Mouse (Mus musculus) megakaryocyte, embryonic 14.5 days (primary cell): ENCODE results near the gene C1galt1.

Experiments used
- FLI1 ChIP-seq: IDR thresholded peaks from 2 replicates; pipeline ENCODE4 v1.6.1; 2012; ENCODE audit warnings: low read length, inconsistent platforms, mixed read lengths
- GATA1 ChIP-seq: IDR thresholded peaks from 3 replicates; pipeline ENCODE4 v1.6.1; 2012; ENCODE audit warnings: mixed read lengths, low read length, inconsistent platforms, borderline replicate concordance

- no peak for TF ChIP-seq GATA1
- TF ChIP-seq FLI1, result no peak
Measured at GRCm38 (mm10) chr6:7832564-7833175, 12.0 kb upstream of the C1galt1 start.
